Mouse (Mus musculus) right cerebral cortex, postnatal 10 days (tissue): ENCODE data around the gene Lhfpl3.
"Not testable (repeated sequence)": the region's sequence is repeated elsewhere in the genome, so short reads cannot be mapped to it uniquely, and the experiment has no call there.

Experiments
- DNase-seq, 2 experiments: peaks; one replicate each; pipeline ENCODE4 v3.0.0; 2021; ENCODE audit warnings: low spot score in 2 of 2

Gene Lhfpl3

DNA sequence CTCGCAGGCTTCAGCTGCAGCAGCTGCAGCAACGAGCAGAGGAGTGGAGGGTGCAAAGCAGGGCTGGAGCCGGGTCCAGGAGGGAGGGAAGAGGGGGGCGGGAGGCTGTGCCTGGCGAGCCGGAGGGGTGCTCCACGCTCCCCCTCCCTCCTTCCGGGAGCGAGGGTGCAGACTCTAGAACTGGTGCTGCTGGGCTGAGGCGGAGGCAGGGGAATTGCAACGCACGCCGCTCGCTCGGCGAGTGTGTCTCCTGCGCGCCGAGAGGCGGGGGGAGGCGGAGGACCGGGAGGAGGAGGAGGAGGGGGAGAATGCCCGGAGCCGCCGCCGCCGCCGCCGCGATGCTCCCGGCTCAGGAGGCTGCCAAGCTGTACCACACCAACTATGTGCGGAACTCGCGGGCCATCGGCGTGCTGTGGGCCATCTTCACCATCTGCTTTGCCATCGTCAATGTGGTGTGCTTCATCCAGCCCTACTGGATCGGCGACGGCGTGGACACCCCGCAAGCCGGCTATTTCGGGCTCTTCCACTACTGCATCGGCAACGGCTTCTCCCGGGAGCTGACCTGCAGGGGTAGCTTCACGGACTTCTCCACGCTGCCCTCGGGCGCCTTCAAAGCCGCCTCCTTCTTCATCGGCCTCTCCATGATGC, at the start of gene Lhfpl3:
Gene Lhfpl3 (plus strand): TSS at position 175 of the 648 bp plus-strand sequence.
- DNase-seq = peak; percentile 75

DNA sequence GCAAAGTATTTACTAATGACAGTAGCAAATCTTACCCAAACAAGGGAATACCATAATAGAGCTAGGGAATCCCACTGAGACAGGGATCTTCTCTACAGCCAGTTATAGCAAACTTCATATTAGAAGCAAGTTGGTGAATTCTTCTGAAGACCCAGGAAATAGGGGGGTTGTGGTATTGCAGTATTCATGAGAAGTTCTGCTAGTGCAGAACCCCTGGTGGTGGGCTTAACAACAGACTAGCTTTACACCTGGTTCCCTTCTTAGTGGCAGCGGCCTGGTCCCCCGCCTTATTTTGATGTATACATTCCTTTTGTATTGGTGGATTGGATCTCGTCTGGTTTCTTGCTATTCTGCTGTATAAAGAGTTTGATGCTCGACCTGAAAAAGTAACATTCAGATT, 39.6 kb upstream of the Lhfpl3 start:
- DNase-seq = not testable (repeated sequence)

DNA sequence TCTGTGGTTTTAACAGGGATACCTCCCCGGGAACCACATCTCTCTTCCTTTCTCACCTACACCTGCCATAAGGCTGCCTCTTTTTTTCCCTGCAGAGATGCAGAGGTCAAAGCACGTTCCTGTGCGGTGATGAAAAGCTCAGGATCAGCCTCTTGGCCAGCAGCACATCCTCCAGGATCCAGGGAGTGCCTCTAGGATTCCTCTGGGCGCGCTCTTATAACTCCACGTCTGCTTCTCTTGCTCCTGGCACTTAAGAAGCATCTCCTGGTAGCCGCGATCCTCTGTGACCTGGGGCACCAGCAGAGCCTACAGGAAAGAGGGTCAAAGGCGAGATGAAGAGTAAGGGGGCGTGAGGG, 352 bp upstream of the Lhfpl3 start:
- DNase-seq = no peak

DNA sequence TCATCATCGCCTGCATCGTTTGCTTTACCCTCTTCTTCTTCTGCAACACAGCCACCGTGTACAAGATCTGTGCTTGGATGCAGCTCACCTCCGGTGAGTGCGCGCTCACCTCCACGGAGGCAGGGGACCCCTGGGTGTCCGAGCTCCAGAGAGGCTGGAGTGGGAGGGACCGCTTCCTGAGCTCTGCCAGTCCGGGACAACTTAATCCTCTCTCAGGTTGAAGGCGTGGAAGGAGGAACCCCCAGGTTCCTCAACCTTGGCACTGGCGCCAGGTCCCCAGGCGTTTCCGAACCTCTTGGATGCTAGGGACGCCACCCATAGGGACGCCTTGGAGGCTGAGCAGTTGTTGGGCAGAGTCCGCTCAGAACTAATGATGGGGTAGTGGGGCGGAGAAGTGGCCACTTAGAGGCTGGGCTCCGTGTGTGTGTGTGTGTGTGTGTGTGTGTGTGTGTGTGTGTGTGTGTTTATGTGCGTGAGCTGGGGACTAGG, 718 bp downstream of the Lhfpl3 start:
- peak; percentile 24 to 29 for DNase-seq

DNA sequence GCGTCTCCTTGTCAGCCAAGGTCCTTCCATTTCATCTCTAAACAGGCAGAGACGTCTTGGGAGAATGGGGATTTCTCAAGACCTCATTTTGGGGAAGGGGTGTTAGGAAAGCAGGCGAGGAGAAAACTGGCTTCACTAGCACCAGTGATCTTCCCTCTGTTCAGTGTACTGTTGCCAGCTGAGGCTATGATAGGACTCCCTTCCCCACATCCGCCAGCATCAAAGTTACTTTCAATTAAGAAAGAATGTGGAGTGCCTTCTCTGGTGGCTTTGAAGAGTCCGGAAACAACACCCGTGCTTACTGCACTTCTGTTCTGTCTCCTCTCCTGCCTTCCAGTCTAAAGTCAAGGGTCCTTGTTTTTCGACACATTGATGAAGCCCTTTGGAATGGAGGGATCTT, 1.4 kb downstream of the Lhfpl3 start:
- no peak for DNase-seq

DNA sequence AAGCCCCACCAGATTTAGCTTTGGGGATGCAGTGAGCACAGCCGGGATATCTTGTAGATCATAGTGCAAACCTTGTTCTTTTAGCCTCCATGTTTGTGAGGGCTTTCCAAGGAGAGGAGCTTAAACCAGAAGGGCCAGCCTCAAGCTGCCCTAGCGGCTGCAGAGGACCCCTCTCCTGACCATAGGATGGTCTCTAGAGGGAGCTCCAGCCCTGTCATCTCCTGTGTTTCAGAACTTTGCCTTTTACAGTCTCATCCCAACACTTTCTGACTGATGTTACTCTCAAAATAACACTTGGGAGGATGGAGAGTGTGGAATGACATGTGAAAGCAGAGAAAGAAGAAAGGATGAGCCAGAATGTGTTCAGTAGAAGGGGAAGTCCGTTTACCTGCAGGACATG, 11.4 kb downstream of the Lhfpl3 start:
- DNase-seq = no peak

DNA sequence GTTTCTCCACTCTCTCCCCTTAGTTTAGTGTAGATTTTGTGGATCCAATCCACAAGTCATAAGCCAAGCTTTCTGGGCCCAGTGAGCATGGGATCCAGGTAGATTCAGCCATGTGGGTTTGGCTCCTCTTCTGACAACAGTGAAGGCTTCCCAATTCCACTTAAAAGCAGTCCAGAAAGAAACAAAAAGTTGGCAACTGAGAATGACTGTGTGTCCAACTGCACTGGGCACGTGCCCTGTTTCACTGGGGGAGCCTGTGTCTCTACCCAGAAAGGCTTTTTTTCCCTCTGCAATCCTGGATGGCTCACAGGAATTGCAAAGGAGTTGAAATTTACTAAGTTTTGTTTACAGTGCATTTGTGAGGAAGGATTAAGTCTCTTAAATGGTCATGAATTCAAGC, 24.9 kb downstream of the Lhfpl3 start:
- DNase-seq = no peak

DNA sequence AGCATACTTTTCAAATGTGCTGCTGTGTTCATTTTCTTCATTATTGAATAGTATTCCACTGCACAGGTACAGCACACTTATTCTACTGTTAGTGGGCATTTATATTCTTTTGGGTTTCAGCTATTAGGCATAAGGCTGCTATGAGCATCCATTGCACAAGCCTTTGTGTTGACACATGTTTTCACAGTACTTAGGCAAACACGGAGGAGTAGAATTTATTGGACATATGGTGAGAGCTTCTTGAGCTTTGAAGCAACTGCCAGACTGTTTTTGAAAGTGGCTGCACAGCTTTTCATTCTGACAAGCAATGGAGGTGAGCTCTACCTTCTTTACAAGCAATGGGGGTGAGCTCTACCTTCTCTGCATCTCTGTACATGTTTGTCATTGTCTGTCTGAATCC, 49.5 kb downstream of the Lhfpl3 start:
- no peak for DNase-seq

DNA sequence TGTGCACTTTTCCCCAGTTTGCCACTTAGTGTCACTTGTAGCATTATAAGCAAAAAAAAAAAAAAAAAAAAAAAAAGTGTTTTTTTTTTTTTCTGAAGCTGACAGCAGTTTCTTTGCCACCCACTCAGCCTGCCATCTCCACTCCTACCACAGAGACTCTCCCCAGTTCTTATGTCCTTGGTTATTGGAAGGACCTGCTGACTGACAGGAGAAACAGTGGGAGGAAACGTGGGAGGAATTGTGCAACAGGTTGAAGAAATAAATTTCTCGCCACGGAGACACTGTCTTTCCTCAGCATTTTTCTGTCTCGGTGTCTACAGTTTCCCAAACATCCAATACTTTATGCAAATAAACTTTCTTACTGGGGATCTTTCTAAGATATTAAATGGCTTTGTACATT, 67.6 kb downstream of the Lhfpl3 start:
- peak in 1 of 2 experiments; percentile 31 for DNase-seq

DNA sequence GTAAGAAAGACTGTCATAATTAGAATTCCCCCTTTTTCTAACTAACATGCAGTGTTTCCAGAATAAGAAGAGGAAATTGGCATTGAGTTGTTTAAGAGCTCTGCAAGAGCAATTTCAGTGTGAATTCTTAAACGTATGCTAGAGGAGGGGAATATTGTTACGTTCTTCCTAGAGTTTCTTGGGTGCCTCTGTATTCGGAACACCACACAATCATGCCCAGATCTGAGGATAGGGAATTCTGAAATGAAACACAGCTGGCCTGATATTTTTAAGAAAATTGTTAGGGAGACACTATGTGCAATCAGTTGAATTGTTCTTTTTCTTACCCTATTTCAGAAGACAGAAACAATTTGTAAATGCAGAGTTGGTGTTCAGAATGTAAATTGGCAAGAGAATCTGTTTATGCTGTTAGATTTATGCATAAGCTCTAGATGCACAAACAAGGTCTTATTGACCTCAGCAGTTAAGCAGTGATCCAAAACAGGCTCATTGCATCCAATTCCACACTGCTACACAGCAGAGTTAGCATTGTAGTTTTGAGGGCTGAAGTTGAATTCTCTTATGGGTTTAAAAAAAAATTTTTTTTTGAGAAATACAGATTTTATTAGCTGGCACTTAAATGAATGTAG, 84.1 kb downstream of the Lhfpl3 start:
- DNase-seq = no peak

DNA sequence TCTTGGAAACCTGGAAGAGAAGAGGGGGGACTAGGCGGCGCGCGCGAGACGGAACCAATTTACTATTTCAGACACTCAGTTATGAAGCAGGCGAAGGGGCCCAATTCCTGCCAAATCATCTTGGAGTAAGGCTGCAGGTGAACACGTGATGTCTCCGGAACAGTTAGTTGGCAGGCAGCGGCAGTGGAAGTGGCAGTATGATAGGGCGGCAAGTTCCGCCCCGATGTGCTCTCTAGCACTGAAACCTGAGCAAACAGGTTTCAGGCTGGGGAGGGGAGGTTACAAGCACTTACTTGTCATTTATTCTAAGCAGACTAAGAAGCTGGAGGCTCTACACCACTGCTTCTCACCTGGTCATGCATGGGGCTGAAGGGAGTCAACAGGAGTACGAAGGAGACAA, 105.7 kb downstream of the Lhfpl3 start:
- DNase-seq = peak in 1 of 2 experiments; percentile 27

DNA sequence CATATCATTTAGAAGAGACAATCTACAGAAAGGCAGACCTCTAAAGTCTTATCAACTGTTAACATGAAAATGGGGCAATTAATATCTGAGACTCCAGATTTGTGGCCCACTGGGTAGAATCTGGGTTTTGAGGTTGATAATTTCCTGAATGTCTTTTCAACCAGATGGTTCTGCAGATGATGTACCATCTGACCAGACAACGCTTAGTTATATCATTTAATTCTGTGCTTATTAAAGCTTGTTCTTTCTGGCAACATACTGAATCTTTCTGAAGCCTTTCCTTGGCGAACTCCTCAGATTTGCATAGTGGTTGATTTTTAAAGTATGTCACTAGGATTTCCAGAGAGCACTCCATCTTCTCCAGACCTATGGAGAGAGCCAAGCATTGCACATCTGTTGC, 107.6 kb downstream of the Lhfpl3 start:
- DNase-seq = no peak

DNA sequence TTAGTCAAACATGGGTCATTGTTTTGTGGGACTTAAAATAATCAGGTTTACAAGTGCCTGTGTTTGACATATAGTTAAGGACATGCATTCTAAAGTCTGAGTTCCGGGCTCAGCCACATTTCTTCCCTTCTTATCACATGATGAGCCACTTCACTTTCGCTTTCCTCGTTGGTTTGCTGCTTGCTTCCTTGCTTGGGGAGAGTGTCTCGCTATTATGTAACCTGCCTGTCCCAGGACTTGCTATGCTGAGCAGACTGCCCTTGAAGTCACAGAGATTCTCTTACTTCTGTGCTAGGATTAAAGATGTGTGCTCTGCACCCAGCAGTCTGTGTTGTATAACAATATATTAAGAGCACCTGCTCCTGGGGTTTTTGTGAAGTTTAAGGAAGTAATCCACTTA, 110.6 kb downstream of the Lhfpl3 start:
- DNase-seq = no peak

DNA sequence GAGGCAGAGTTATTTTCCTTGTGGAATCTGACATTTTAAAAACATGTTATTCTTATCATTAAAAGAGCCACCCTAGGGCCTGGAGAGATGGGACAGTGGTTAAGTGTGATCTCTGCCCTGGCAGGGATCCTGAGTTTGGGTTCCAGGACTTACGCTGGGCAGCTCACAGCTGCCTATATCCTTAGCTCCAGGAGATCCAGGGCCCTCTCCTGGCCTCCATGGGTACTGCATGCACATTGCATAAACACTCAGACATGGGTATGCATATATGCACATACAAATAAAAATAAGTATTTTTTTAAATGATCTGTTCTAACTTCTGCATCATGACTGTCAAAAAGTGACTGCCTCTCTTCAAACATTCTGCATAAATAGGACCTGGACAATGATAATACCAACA, 115.5 kb downstream of the Lhfpl3 start:
- DNase-seq = peak in 1 of 2 experiments; percentile 35

DNA sequence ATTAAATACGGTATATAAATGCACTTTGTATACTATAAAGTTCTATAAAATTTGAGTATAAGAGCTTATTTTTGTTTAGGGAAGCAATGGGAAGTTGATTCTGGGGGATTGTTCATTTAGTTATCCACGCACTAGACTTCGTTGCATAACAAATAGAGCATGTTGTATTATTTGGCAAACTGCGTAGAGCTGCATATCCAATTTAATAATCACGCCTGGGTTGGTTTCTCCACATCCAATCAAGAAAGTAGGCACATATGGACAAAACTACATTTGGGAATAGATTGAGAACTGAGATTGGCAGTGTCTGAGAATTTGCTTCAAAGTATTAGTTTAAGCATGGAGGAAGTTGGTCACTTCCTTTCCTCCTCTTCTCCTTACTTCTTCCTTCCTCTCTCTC, 123.2 kb downstream of the Lhfpl3 start:
- DNase-seq = no peak

DNA sequence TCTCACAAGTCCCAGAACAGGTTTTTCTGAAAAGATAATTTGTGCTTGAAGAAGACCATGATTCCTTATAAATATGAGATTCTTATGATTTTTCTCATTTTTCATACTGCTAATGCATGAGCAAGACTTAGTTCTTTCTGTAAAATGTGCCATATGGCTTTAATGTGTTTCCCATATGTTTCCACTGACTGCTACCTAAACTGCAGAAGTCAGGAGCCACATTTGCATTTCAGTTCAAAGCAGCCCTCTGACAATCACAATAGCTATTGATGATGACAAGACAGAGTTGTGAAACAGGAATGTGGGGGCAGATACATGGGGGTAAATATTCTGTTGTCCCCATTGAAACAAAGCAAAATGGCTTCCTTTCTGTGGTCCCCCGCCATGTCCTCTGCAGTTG, 126.6 kb downstream of the Lhfpl3 start:
- no peak for DNase-seq

DNA sequence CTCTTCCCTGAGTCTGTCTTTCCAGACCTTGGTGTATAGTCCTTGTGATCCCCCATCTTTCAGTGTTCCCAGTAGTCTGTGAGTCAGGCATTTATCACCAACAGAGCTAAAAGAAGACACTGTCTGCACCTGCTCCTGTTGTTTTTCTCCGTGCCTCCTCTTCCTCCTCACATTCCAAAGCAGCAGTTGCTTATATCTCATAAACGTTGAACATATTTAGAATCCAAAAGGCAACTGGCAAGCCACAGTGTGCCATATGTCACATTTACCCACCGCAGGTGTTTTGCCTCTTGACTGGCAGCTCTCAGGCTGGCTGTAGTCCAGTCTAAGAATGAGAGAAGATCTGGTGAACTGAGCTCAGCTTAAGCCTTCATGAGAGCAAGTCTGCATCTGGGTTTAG, 142.5 kb downstream of the Lhfpl3 start:
- DNase-seq = peak; percentile 34 to 51

DNA sequence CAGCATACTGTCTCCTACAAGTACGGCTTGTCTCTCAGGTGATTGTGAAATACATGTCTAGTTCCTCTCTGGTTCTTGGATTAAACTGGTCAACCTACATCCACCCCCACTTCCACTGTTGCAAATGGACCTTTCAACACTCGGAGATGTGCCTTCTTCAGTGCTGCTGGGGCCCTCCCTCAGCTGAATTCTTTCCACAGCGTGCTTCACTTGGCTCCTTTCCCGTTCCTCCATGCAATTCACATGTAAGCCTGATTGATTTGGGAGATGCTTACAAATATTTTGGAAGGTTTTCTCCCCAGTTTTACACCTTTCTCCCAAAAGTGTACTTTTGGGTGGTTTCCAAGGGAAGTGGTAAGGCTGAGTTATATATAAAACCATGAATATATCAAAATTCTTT, 143.6 kb downstream of the Lhfpl3 start:
- DNase-seq = no peak

DNA sequence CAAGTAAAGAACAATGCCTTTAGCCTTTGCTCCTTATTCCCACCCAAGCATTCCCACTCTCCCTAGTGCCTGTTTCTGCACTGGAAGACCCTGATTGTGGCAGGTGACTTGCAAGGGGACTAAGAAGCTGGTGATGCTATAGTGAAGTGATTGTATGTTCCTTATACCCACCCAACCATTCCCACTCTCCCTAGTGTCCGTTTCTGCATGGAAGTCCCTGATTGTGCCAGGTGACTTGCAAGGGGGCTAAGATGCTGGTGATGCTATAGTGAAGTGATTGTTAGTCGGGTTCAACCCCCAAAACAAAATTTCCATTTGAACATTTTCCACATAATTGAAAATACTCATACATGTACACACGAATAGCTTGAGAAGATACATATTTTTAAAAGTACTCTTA, 151.4 kb downstream of the Lhfpl3 start:
- no peak for DNase-seq

DNA sequence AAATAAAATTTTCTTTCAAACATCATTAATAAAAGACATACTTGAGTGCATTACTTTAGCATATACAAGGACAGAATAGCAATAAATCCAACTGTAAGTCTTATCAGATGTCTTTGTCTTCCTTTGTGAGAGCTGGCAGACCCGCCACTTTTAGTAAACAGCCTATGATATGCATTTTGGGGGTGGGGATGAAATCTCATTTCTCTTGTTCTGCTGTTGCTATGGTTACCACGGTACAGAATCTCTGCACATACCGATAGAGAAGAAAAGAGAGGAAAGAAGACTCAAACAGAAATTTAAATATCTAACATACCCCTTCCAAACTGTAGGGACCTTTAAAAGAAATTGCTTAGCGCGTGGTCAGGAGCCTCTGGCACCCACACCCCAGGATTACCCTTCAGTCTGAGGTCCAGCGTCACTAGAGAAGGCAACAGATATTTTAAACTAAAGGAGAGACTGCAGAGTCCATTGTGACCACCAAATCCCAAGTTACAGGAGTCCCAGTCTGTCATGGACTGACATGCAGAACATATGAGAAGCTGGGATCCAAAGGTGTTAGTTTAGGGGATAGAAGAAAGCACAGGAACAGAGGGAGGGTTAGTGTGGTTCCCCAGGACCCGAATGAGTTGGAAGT, 151.9 kb downstream of the Lhfpl3 start:
- DNase-seq = peak in 1 of 2 experiments; percentile 28

DNA sequence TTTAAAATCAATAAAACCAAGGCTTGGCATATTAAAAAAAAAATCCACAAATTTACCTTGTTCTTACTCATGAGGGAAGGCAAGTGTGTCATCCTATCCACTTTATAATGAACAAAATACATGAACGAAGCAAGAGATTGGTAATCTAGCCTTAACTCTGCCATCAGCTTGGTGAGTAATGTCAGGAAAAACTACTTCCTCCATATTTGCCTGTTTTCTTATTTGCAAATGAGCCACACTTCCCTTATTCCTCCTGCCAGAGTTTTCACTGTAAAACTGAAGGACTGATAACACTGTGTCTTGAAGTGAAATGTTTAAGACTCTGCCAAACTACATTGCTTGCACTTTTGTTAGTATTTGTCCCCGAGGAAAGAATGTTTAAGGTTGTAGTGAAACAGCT, 152.7 kb downstream of the Lhfpl3 start:
- no peak for DNase-seq

DNA sequence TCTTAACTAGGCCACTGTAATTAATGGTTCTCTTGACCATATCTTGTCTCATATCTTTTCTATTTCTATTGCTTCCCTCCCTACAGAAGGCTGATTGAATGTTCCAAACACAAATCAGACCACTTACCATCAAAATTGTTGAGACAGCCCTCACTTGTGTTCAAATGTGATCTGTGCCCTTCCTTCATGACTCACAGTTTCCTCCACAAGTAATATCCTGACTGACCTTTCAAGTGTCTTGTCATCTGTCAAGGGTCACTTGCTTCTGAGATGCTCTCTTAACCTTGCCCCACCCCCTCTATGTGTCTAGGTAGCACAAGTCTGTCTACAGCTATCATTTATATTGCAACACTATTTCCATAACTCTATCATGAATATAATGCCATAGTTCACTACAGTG, 154.1 kb downstream of the Lhfpl3 start:
- no peak for DNase-seq

DNA sequence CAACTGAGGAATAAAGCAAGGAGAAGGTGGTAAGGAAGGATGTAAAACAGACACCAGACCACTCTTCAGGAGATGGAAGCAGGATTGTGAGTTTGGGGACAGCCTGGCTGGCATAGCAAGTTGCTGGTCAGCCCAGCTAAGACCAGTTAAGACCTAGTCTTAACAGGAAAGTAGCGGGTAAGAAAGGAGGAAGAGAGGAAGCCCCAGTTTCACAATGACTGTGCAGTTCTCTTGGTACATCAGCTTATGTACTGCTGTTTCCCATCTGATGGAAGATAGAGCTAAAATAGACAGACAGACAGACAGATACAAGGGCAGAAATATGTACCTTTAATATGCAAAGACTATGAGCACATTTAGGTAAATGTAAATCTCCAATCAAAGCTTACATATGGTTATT, 171.3 kb downstream of the Lhfpl3 start:
- DNase-seq = no peak
